Mouse (Mus musculus) gonadal fat pad, adult 2 months (tissue): ENCODE results near the gene Pde11a. TPM values are rescaled to one million over a fixed set of nuclear protein-coding genes. Genes with fewer than 3 reads are reported as not detected.

Source experiments
- DNase-seq: peaks from one replicate; pipeline ENCODE4 v3.0.0-alpha.2; 2012; ENCODE audit warnings: low read depth
- polyA plus RNA-seq: library from polyadenylated mRNA; depleted of rRNA; stranded (reverse); fragments of >200 nt; gene quantifications from 2 replicates; pipeline ENCODE4 v1.2.3, GENCODE M21; 2012

Gene Pde11a
- polyA plus RNA-seq, 1 experiment, result 1.0 TPM

GRCm38 (mm10) chr2:76162822-76163221 is 175.8 kb downstream of the Pde11a start:
- no peak for DNase-seq

DNA sequence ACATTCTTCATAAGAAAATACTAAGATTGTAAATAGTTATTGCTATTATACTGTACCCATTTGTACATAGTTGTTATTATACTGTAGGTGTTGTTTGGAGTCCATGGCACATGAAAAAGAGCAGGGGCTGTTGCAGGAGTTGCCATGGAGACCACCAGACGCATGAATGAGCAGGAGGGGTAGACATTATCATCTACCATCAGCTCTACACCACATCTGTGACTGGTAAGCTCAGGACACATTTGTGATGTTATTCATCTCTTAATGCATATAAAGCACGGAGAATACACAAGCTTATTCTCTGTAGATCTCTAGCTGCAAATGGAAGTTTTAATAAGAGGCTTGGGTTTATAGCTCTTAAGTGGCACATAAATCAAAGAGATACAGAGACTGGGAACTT is 179.6 kb downstream of the Pde11a start:
- DNase-seq, result no peak

- no peak for DNase-seq
These were observed 197.4 kb downstream of the Pde11a start for GRCm38 (mm10) chr2:76141136-76141535.

- DNase-seq, result no peak
These were observed 205.6 kb downstream of the Pde11a start for GRCm38 (mm10) chr2:76132983-76133382.

DNA sequence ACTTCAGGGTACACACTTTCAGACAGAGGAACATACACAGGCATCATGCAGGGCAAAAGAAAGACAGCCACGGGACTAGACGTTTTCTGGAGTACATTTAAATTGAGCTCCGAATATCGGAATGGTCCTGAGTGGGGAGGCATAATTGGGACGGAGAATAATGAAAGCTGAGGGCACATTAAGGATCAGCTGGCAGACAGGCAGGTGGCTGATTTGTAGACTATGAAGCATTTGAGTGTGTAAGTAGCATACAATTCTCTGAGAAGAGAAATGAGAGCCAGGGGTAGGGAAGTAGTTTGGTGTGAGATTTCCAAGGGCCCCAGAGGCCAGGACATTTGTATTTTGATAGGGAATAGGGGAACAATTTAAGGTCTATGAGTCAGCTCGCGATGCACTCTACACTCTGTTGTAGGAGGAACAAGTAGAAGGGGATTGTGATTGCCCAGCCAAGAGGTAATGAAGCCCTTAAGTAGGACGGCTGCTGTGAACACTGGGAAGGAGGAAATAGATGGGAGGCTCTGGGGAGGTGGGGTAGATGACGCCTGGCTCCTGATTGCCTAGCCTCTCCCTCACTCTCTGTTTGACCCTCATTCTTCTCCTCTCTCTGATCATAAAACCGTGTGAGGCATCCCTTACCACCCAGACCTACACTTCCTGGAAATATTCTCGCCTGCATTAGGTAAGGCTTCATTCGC is 208.5 kb downstream of the Pde11a start:
- no peak for DNase-seq

- DNase-seq, result no peak
These were observed 209.5 kb downstream of the Pde11a start for GRCm38 (mm10) chr2:76129058-76129437.

GRCm38 (mm10) chr2:76128105-76129057 is 210.2 kb downstream of the Pde11a start:
- DNase-seq, result no peak

DNA sequence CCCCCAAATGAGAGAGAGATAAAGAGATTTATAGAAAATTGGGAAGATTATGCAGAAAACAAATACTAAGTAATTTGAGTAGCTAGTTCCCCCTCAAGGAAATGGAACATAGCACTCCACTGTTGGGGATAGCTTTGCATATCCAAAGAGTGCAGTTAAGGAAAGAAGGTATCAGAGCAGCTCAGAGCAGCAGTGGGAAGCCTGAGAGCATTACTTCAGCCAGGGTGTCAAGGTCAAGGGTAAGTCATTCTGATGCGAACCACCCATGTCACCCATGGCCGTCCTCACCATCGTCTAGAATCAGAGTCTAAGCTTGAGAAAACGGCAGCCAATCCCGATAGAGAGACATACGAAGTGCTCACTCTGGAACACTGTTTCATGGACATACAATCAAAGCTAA is 211.9 kb downstream of the Pde11a start:
- no peak for DNase-seq

DNA sequence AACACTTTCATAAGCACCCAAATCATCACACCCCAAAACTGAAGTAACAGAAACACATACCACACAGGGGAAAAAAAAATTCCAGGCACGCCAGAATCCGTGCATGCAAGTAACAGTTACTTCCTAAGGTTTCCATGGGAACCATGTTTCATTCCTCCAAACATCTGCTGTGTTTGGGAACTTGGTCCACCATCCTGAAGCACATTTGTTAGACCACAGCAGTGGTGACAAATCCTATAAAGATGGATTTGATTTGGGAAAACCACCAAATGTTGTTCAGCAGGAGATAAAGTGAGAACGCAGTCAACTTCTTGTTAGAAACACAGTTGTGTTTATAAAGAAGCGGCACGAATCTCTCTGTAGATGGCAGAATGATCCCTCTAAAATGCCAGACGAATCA is 213.8 kb downstream of the Pde11a start:
- DNase-seq, result no peak

DNA sequence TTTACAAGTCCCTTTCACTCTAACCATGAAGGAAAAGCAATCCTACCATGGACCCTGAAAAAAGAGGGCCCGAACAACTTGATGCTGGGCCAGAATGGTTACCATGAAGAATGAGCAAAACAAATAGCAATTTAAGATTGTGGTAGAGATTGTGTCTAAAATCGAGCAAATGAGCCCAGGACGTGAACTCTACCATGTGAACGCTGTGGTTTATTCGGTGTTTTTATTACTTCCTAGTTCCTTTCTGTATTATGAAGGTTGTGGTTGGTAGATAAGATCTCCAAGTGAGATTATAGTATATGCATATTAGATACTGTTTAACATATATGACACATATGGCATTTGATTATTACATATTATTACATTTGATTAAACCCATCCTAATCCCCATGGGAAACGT is 216.4 kb downstream of the Pde11a start:
- no peak for DNase-seq

GRCm38 (mm10) chr2:76119848-76120247 is 218.7 kb downstream of the Pde11a start:
- no peak for DNase-seq

DNA sequence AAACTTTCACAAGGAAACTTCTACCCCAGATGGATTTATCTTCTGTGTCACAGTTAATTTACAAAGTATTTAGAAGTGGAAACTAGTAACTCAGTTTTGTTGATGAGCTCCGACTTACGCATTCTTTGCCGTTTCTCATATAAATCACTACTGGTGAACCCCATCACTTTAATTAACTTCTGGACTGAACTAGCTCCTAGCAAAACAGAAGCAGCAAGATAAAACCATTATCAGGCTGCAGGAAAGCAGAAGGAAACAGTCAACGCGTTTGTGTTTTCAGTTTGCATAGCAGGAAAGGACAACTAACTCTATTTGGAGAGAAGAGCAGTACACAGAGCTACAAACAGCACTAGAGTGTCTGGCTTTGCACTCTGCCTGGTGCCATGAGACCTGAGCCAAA is 220.1 kb downstream of the Pde11a start:
- DNase-seq, result no peak

DNA sequence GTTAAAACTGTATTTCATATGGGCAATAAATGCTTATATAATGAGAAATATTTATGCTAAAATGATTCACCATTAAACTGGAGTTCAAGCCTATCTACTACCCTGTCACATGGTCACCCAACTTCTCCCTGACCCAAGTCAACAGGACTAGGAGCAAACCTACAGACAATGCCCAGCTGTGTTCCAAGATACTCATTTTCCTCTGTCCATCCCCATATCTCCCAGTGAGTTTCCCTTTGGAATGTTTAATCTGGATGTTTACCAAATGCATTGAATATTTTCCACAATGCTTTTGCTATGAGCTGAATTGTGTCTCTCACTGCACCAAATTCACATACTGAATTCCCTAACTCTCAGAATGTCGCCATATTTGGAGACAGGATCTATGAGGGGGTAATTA is 221.4 kb downstream of the Pde11a start:
- no peak for DNase-seq

DNA sequence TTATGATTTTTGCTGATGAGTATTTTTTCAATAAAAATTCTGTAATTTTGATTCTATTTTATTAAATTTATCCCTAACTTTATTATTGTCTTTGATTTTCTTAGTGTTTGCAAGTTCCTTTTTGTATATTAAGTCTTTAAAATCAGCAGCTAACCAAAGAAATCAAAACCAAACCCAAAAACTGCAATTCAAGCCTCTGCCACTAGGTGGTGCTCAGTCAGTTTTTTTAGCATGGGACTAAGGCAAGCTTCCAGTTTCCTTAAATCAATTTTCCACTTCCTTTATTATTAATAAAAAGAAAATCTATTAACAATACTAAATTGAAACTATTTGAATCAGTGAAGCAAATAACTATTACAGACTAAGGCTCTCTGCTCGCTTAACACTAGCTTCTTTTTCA is 222.9 kb downstream of the Pde11a start:
- no peak for DNase-seq

- no peak for DNase-seq
These were observed 223.8 kb downstream of the Pde11a start for GRCm38 (mm10) chr2:76114734-76115133.

- no peak for DNase-seq
These were observed 228.9 kb downstream of the Pde11a start for GRCm38 (mm10) chr2:76109653-76110052.

DNA sequence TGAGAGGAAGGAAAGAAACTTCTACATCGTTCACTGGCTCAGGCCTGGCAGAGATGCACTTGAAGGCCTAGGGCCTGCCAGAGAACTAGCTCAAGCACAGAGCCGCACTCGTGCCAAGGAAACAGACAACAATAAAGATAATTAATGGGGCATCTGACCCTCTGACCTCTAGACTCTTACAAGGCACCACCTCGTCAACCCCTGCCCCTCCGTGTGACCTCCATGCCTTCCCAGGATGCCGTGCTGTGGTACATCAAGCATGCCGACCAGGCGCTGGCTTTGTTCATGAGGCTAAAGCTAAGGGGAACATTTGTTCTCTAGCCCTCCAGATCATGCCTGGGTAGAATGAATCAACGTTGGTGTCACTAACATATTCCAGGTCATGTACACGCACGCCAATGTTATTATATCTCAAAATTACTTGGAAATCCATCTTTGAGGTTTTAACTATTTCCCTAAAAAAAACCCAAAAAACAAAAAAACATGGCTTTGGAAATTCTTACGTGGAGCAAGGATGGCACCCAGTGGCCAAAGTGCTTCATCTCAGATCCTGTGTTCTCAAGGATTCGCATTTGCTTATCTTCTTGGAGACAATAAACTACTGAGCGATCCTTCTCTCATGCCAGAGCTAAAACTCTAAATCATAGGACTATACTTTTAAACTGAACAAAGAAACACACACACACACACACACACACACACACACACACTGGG is 236.5 kb downstream of the Pde11a start:
- no peak for DNase-seq

GRCm38 (mm10) chr2:76100597-76100996 is 238.0 kb downstream of the Pde11a start:
- no peak for DNase-seq

DNA sequence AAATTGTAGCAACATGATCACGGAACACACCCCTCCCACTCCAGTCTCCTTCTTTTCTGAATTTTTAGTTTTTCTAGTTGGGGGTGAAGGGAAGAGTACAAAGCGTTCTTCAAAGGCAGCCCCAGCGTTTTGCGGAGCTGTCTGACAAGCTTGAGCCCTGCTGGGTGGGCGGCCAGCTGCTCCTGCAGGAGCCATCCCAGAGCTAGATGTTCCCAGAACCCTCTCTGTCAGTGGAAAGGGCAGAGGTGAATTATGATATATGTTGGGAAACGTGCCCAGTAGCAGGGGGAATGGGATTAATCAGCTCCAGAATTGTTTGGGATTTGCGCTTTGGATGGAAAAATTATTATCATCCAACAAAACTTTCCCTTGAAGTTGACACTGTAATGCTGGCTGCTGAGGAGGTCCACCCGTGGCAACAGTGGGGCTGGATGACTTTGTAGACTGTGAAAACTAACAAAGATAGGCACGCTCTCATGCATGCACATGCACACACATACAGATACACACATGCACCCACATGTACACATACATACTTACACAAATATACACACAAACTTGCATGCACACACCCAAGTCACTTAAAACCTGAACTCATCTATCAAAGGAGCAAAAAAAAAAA is 238.7 kb downstream of the Pde11a start:
- DNase-seq, result no peak

DNA sequence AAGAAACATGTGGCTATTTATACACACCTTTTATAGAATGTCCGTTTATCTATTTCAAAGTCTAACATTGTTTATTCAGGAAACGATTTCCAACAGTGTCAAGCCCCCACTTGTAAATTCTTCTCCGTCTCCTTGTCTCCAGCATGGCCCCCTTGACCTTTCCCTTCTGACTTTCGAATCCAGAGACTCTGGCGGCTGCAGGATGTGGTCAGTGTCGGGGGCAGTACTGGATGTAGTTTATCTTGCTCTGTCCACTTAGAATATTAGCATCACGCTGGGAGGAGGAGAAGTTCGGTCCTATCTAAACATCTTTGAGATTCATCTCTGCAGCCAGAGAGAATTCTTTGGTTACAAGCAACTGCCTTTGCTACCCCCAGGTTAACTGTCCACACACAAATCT is 240.2 kb downstream of the Pde11a start:
- no peak for DNase-seq

DNA sequence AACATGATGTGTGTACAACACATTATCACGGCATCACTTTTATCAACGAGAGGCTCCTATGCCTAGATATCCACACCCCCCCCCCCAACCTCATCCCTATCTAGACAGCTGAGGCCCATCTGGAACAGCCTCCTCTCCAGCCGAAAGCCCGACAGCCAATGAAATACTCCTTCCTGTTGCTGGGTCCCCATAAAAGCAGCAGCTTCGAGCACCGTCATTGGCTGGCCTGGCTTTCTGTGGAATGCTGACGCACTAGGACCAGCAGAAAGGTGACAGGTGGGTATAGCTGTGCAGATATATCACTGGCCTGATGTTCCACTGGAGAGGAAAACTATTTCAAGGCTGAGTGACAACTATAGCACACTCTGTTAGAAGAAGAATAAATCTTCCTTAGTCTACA is 240.7 kb downstream of the Pde11a start:
- no peak for DNase-seq

- DNase-seq, result no peak
These were observed 241.3 kb downstream of the Pde11a start for GRCm38 (mm10) chr2:76097284-76097683.
